ENCODE assay signal across 16 mouse cellular contexts in genomic region chr13:99019831-99020669, GRCm38 (mm10). TPM values are rescaled to one million over a fixed set of nuclear protein-coding genes. Genes with fewer than 3 reads are reported as not detected.
DNase-seq lines count a peak whose midpoint lies in the region; ATAC-seq and TF ChIP-seq lines count a peak whose summit lies in the region.
"Had no signal": no experiment of that assay in that cellular context is flagged by ENCODE, and none has a peak within 500 bp of the region (broad histone marks: within the 10 kb centered on the region; RNA-seq: fewer than 3 reads in every experiment).

No protein-coding gene starts in this region.

- no peaks in the 10 kb centered on the region for H3K27me3 ChIP-seq in heart, embryonic 10.5 days (ENCODE audit: insufficient read depth, poor library complexity, severe bottlenecking)
- H3K27me3 ChIP-seq in intestine, postnatal 0 days (replicated peaks; ENCODE audit: control insufficient read depth, insufficient read depth, low read length) = no peaks in the 10 kb centered on the region
- H3K27me3 ChIP-seq in small intestine, adult 2 months (ENCODE audit: control insufficient read depth, insufficient read depth, low read length) = no peaks in the 10 kb centered on the region

- no peak for TF ChIP-seq CTCF in intestine, postnatal 0 days (IDR thresholded peaks at IDR 0.05; ENCODE audit: low read depth)
- no peak for TF ChIP-seq CTCF in small intestine, adult 2 months (IDR thresholded peaks at IDR 0.05; ENCODE audit: extremely low read depth, insufficient read length, insufficient replicate concordance, low read depth, low read length)

- H3K9me3 ChIP-seq in heart, embryonic 10.5 days = no peaks in the 10 kb centered on the region
- no peaks in the 10 kb centered on the region for H3K9me3 ChIP-seq in intestine, postnatal 0 days (ENCODE audit: control insufficient read depth)

- H3K27ac ChIP-seq in heart, embryonic 10.5 days = peak overlapping the region; percentile 79
- no peak overlapping the region for H3K27ac ChIP-seq in intestine, postnatal 0 days (ENCODE audit: low read depth, low read length)
- H3K27ac ChIP-seq in small intestine, adult 2 months (ENCODE audit: insufficient read depth, low read depth, low read length) = peak overlapping the region; percentile 48; the same call in 1 of the 2 replicates

- TF ChIP-seq POLR2A in small intestine, adult 2 months (IDR thresholded peaks at IDR 0.05; ENCODE audit: low read depth, low read length) = no peak

- 69% methylated on average over 11 of the region's 11 CpGs for WGBS in heart, embryonic 10.5 days
- 68% methylated on average over 11 of the region's 11 CpGs for WGBS in intestine, postnatal 0 days
- WGBS in small intestine, adult 2 months = 46% methylated on average over 11 of the region's 11 CpGs

- no peak overlapping the region for H3K4me2 ChIP-seq in intestine, postnatal 0 days (replicated peaks; ENCODE audit: low read depth)

- ATAC-seq in intestine, postnatal 0 days = peak; percentile 47; the same call in 1 of the 2 replicates

- H3K4me1 ChIP-seq in heart, embryonic 10.5 days = peaks cover 12% of the 10 kb centered on the region; the same call in 1 of the 2 replicates
- H3K4me1 ChIP-seq in intestine, postnatal 0 days (replicated peaks; ENCODE audit: control insufficient read depth, insufficient read depth, low read length) = no peaks in the 10 kb centered on the region
- peaks cover 11% of the 10 kb centered on the region; the same call in 1 of the 2 replicates for H3K4me1 ChIP-seq in small intestine, adult 2 months (ENCODE audit: control insufficient read depth, insufficient read depth, insufficient read length, low read length)

- peak; percentile 85 for DNase-seq in heart, embryonic 10.5 days (ENCODE audit: low spot score)
- DNase-seq in heart, adult 8-10 months (ENCODE audit: low spot score) = no peak
- DNase-seq in ovary, adult 18-20 months (ENCODE audit: low spot score) = peak; percentile 15
- no peak for DNase-seq in ovary, postnatal 10 days (ENCODE audit: low spot score)
- no peak for DNase-seq in urinary bladder, adult 18-20 months (ENCODE audit: low spot score in 2 of 2)
- DNase-seq in cerebellum, postnatal 36 days = no peak
- DNase-seq: adrenal gland, postnatal 14 days; cerebellum, adult 18-20 months; embryo, embryonic 11 days; lung, adult 18-20 months; right cerebral cortex, postnatal 4 days had no signal

- no peaks in the 10 kb centered on the region for H3K36me3 ChIP-seq in heart, embryonic 10.5 days
- no peaks in the 10 kb centered on the region for H3K36me3 ChIP-seq in intestine, postnatal 0 days (ENCODE audit: control insufficient read depth, insufficient read depth)
- H3K36me3 ChIP-seq in small intestine, adult 2 months (ENCODE audit: control insufficient read depth, insufficient read depth, low read length) = no peaks in the 10 kb centered on the region

- H3K4me3 ChIP-seq in heart, embryonic 10.5 days = no peak overlapping the region
- no peak overlapping the region for H3K4me3 ChIP-seq in intestine, postnatal 0 days (ENCODE audit: low read depth, low read length)
- no peak overlapping the region for H3K4me3 ChIP-seq in small intestine, adult 2 months (ENCODE audit: low read depth, low read length)

- H3K9ac ChIP-seq in intestine, postnatal 0 days (ENCODE audit: low read depth, low read length) = no peak overlapping the region

RNA-seq across cellular contexts. Expression of gene 1700024P04Rik, which starts 35.7 kb away (rescaled TPM):
- not detected in 2 replicates for polyA plus RNA-seq in heart, embryonic 10.5 days (2016; fragmentation: Nextera tagmentation; extraction: Ambion mirVana)
- not detected for total RNA-seq in heart, adult 8-10 months (2022)
- polyA plus RNA-seq in intestine, postnatal 0 days (2015; fragmentation: Nextera tagmentation; extraction: Ambion mirVana) = not detected in 2 replicates
- not detected in 2 replicates for polyA plus RNA-seq in small intestine, adult 2 months (2012; rRNA removed)
- total RNA-seq: adrenal gland, postnatal 14 days; layer of hippocampus, adult 8-10 months; left cerebral cortex, postnatal 10 days had no signal
- polyA plus RNA-seq: heart, postnatal 0 days had no signal

Comparison
In these comparisons a context has a peak if more than half of its experiments do, and no peak if none do; other contexts are left out.
1. DNase-seq: peak in heart, embryonic 10.5 days (single experiment) and ovary, adult 18-20 months (single experiment); none in heart, adult 8-10 months (single experiment), ovary, postnatal 10 days (single experiment), urinary bladder, adult 18-20 months (0 of 2) and cerebellum, postnatal 36 days (0 of 2).